In the genomic region with DNA sequence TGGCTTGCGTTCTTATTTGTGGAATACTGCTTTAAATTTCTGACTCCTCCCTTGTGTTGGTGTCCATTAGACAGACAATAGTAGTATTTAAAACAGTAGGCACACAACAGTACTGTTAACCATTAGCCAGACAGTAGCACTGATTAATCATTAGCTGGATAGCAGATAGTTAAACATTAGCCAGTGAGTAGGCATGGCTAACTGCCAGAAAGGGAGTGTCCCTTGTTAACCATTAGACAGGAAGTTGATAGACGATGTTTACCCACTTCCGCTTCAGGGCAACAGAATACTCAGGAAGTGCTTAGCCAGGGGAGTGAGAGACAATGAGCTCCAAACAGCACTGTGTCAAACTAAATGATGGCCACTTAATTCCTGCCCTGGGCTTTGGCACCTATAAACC, we compare ENCODE assay signal across 8 mouse cellular contexts. TPM values are rescaled to one million over a fixed set of nuclear protein-coding genes. Genes with fewer than 3 reads are reported as not detected.
DNase-seq lines count a peak whose midpoint lies in the region; ATAC-seq and TF ChIP-seq lines count a peak whose summit lies in the region.

Akr1c13 (plus strand) TSS at position 247 of the 400 bp plus-strand sequence.

- 28% methylated on average over 3 of the region's 3 CpGs for WGBS in liver, embryonic 15.5 days (ENCODE audit: insufficient replicate concordance)
- 44% methylated on average over 3 of the region's 3 CpGs for WGBS in stomach, embryonic 14.5 days
- 86% methylated on average over 3 of the region's 3 CpGs for WGBS in midbrain, embryonic 14.5 days

- no peak within 1 kb of the TSS for H3K27ac ChIP-seq in gastrocnemius, adult 2 months
- no peak within 1 kb of the TSS for H3K27ac ChIP-seq in CH12.LX (ENCODE audit: insufficient read depth, low read depth)
- no peak within 1 kb of the TSS for H3K27ac ChIP-seq in liver, embryonic 15.5 days (replicated peaks)
- peak within 1 kb of the TSS; percentile 48; the same call in 1 of the 2 replicates for H3K27ac ChIP-seq in stomach, embryonic 14.5 days (ENCODE audit: low read length)
- H3K27ac ChIP-seq in midbrain, embryonic 14.5 days (replicated peaks; ENCODE audit: low read depth, low read length): no peak within 1 kb of the TSS

- ATAC-seq in hematopoietic stem cell, adult 5-6 weeks (replicated peaks in 1 of 2; ENCODE audit: insufficient read depth in 1 of 2, low FRiP score in 2 of 2, low TSS enrichment in 1 of 2, low read depth in 1 of 2, poor library complexity in 2 of 2, severe bottlenecking in 2 of 2): peak; percentile 96 to 97
- ATAC-seq in liver, embryonic 15.5 days (ENCODE audit: insufficient read depth): peak; percentile 78
- ATAC-seq in stomach, embryonic 14.5 days (ENCODE audit: insufficient number of reproducible peaks, insufficient read depth, low FRiP score, low read depth): peak; percentile 92
- no peak for ATAC-seq in midbrain, embryonic 14.5 days (ENCODE audit: low FRiP score, low TSS enrichment)

- peak within 1 kb of the TSS; percentile 71 for H3K4me2 ChIP-seq in CH12.LX (ENCODE audit: insufficient read depth, low read depth, poor library complexity, severe bottlenecking)
- H3K4me2 ChIP-seq in liver, embryonic 15.5 days: peak within 1 kb of the TSS; percentile 43
- peak within 1 kb of the TSS; percentile 23 for H3K4me2 ChIP-seq in stomach, embryonic 14.5 days (replicated peaks; ENCODE audit: low read depth, low read length)
- no peak within 1 kb of the TSS for H3K4me2 ChIP-seq in midbrain, embryonic 14.5 days (ENCODE audit: low read length)

- no peaks in the 10 kb centered on the region for H3K27me3 ChIP-seq in CH12.LX (replicated peaks)
- no peaks in the 10 kb centered on the region for H3K27me3 ChIP-seq in liver, embryonic 15.5 days
- H3K27me3 ChIP-seq in stomach, embryonic 14.5 days (ENCODE audit: control insufficient read depth, insufficient read depth, low read length): no peaks in the 10 kb centered on the region
- no peaks in the 10 kb centered on the region for H3K27me3 ChIP-seq in midbrain, embryonic 14.5 days (ENCODE audit: control insufficient read depth, insufficient read depth, low read length)

- H3K9me3 ChIP-seq in CH12.LX (replicated peaks; ENCODE audit: low read length): no peaks in the 10 kb centered on the region
- H3K9me3 ChIP-seq in liver, embryonic 15.5 days (replicated peaks): no peaks in the 10 kb centered on the region
- no peaks in the 10 kb centered on the region for H3K9me3 ChIP-seq in stomach, embryonic 14.5 days (ENCODE audit: control insufficient read depth, low read depth, low read length)
- no peaks in the 10 kb centered on the region for H3K9me3 ChIP-seq in midbrain, embryonic 14.5 days (ENCODE audit: control insufficient read depth, low read length)

- peak within 1 kb of the TSS; percentile 87 for H3K9ac ChIP-seq in CH12.LX (ENCODE audit: insufficient read depth, low read depth)
- H3K9ac ChIP-seq in liver, embryonic 15.5 days: no peak within 1 kb of the TSS
- H3K9ac ChIP-seq in stomach, embryonic 14.5 days (replicated peaks; ENCODE audit: low read depth, low read length): no peak within 1 kb of the TSS
- no peak within 1 kb of the TSS for H3K9ac ChIP-seq in midbrain, embryonic 14.5 days (replicated peaks; ENCODE audit: low read length)

- no peak for TF ChIP-seq CTCF in gastrocnemius, adult 2 months (IDR thresholded peaks at IDR 0.05)
- no peak for TF ChIP-seq CTCF in CH12.LX (conservative IDR thresholded peaks at IDR 0.05 in 1 of 2, IDR thresholded peaks at IDR 0.05 in 1 of 2; ENCODE audit: low read depth in 2 of 2, low read length in 2 of 2)

- dilution Hi-C loops in CH12.LX (cut with MboI; ENCODE audit: extremely low pct_ligation_motif_present, extremely low pct_unique_long_range_greater_than_20kb, low sequenced_read_pairs): no loop called here

- peaks cover 0 to 10% of the 10 kb centered on the region in 2 experiments; a peak in 1 of 4 replicates for H3K4me1 ChIP-seq in CH12.LX (ENCODE audit: control insufficient read depth in 1 of 2, insufficient read depth in 2 of 2)
- H3K4me1 ChIP-seq in liver, embryonic 15.5 days (replicated peaks): no peaks in the 10 kb centered on the region
- no peaks in the 10 kb centered on the region for H3K4me1 ChIP-seq in stomach, embryonic 14.5 days (ENCODE audit: control insufficient read depth, insufficient read depth, low read length)
- H3K4me1 ChIP-seq in midbrain, embryonic 14.5 days (ENCODE audit: control insufficient read depth, insufficient read depth, low read length): no peaks in the 10 kb centered on the region

- no peak for TF ChIP-seq EP300 in CH12.LX (IDR thresholded peaks at IDR 0.05; ENCODE audit: low read length)

- in situ Hi-C loops in CH12.LX (cut with MboI; ENCODE audit: low pct_ligation_motif_present, low pct_unique_long_range_greater_than_20kb, low sequenced_read_pairs): no loop called here

- peak within 1 kb of the TSS; percentile 7; the same call in 1 of the 2 replicates for H3K4me3 ChIP-seq in gastrocnemius, adult 2 months
- peak within 1 kb of the TSS; percentile 58 to 63 (median 60) for H3K4me3 ChIP-seq in CH12.LX (replicated peaks in 1 of 3; ENCODE audit: low read depth in 2 of 3, low read length in 2 of 3, poor library complexity in 1 of 3)
- H3K4me3 ChIP-seq in liver, embryonic 15.5 days (replicated peaks): peak within 1 kb of the TSS; percentile 28
- peak within 1 kb of the TSS; percentile 27 for H3K4me3 ChIP-seq in stomach, embryonic 14.5 days (ENCODE audit: low read depth, low read length)
- no peak within 1 kb of the TSS for H3K4me3 ChIP-seq in midbrain, embryonic 14.5 days (replicated peaks; ENCODE audit: low read depth, low read length)

- peaks cover 3% of the 10 kb centered on the region; the same call in 1 of the 2 replicates for H3K79me2 ChIP-seq in CH12.LX (replicated peaks; ENCODE audit: control insufficient read depth, extremely low read depth, insufficient read depth, poor library complexity, severe bottlenecking)

- H3K36me3 ChIP-seq in CH12.LX (replicated peaks in 1 of 2; ENCODE audit: control insufficient read depth in 1 of 2, insufficient read depth in 1 of 2, low read length in 1 of 2): peaks cover 0 to 3% of the 10 kb centered on the region in 2 experiments
- no peaks in the 10 kb centered on the region for H3K36me3 ChIP-seq in liver, embryonic 15.5 days (replicated peaks)
- H3K36me3 ChIP-seq in stomach, embryonic 14.5 days (ENCODE audit: control insufficient read depth, insufficient read depth, low read length): no peaks in the 10 kb centered on the region
- no peaks in the 10 kb centered on the region for H3K36me3 ChIP-seq in midbrain, embryonic 14.5 days (ENCODE audit: control insufficient read depth, insufficient read depth, low read length)

- no peak for TF ChIP-seq RAD21 in CH12.LX (IDR thresholded peaks at IDR 0.05; ENCODE audit: low read depth, low read length)

- peak; percentile 55 for TF ChIP-seq POLR2A in CH12.LX (IDR thresholded peaks at IDR 0.05; ENCODE audit: low read depth, low read length)

- intact Hi-C loops in gastrocnemius, adult 2 months (cut with DNase I): no loop called here
- intact Hi-C loops in gastrocnemius, postnatal 14 days (cut with DNase I; ENCODE audit: low total_unique reads): no loop called here

- no peak for DNase-seq in gastrocnemius, adult 2 months
- DNase-seq in gastrocnemius, postnatal 14 days: no peak
- peak; percentile 70 for DNase-seq in CH12.LX (ENCODE audit: extremely low read depth)
- no peak for DNase-seq in midbrain, embryonic 14.5 days
- no peak for DNase-seq in left cerebral cortex, adult 8-10 months (ENCODE audit: low spot score in 2 of 2)

TF ChIP-seq in CH12.LX, 34 proteins besides CTCF, POLR2A, EP300 and RAD21:
- TF ChIP-seq ELF1 (IDR thresholded peaks at IDR 0.05; ENCODE audit: low read depth, low read length) (peak; percentile 87), KAT2A (IDR thresholded peaks at IDR 0.05; ENCODE audit: insufficient replicate concordance, low read length) (no peak), SIN3A (IDR thresholded peaks at IDR 0.05; ENCODE audit: low read length) (no peak), MAZ (IDR thresholded peaks at IDR 0.05; ENCODE audit: low read depth, low read length) (no peak), TCF12 (IDR thresholded peaks at IDR 0.05; ENCODE audit: low read depth, low read length) (peak; percentile 27; the same call in 1 of the 2 replicates), USF2 (conservative IDR thresholded peaks at IDR 0.05; ENCODE audit: low read depth, low read length) (no peak), ETS1 (conservative IDR thresholded peaks at IDR 0.05; ENCODE audit: low read depth, low read length) (no peak), ZC3H11A (IDR thresholded peaks at IDR 0.05; ENCODE audit: low read depth, low read length) (no peak), JUN (IDR thresholded peaks at IDR 0.05; ENCODE audit: insufficient read depth, low read depth, low read length) (no peak), HCFC1 (IDR thresholded peaks at IDR 0.05; ENCODE audit: low read depth, low read length) (peak; percentile 62), TBP (conservative IDR thresholded peaks at IDR 0.05; ENCODE audit: low read depth, low read length) (0 out of 2 replicates have a peak, but pooled peaks have one; percentile 33), MEF2A (IDR thresholded peaks at IDR 0.05; ENCODE audit: borderline replicate concordance, low read depth, low read length) (no peak)

RNA-seq across cellular contexts. Expression of gene Akr1c13, which starts in this region (rescaled TPM):
- total RNA-seq in gastrocnemius, adult 2 months (2021): under 1 TPM in 1 of 2 experiments, not detected in 1; 0.20 TPM
- under 1 TPM in 1 of 2 experiments, not detected in 1; 0.47 TPM for total RNA-seq in gastrocnemius, postnatal 14 days (2021)
- 39.1 and 42.1 TPM in 2 replicates for total RNA-seq in CH12.LX (2012; rRNA removed)
- total RNA-seq in CH12.LX (2014; rRNA removed): 76.3 and 80.4 TPM in 2 replicates
- polyA plus RNA-seq in CH12.LX (2012; ENCODE audit: insufficient read length, low read depth): 36.5 and 51.0 TPM in 2 replicates
- 102 and 119 TPM in 2 replicates for total RNA-seq in hematopoietic stem cell, adult 5-6 weeks (2017)
- 44.6 and 46.3 TPM in 2 replicates for polyA plus RNA-seq in liver, embryonic 15.5 days (2015; fragmentation: Nextera tagmentation; extraction: Ambion mirVana)
- 121 and 124 TPM in 2 replicates for polyA plus RNA-seq in stomach, embryonic 14.5 days (2014; fragmentation: Nextera tagmentation; extraction: Ambion mirVana)
- 1.0 and 1.2 TPM in 2 replicates for polyA plus RNA-seq in midbrain, embryonic 14.5 days (2014; fragmentation: Nextera tagmentation; extraction: Ambion mirVana)
- 1 to 10 TPM in 2 of 4 experiments, under 1 TPM in 1, not detected in 1; 0.59 to 1.2 (median 1.1) TPM for total RNA-seq in left cerebral cortex, adult 8-10 months (2022)

Comparison
In these comparisons a context has a peak if more than half of its experiments do, and no peak if none do; other contexts are left out.
1. RNA of gene Akr1c13 (total RNA-seq): 102 to 119 TPM in hematopoietic stem cell, adult 5-6 weeks and 39.1 to 80.4 TPM in CH12.LX; 0.59 to 1.2 TPM in left cerebral cortex, adult 8-10 months, 0.47 TPM in gastrocnemius, postnatal 14 days and 0.20 TPM in gastrocnemius, adult 2 months; every median in the first group is over 10 times any median in the second.
2. RNA of gene Akr1c13 (polyA plus RNA-seq): 121 to 124 TPM in stomach, embryonic 14.5 days, 44.6 to 46.3 TPM in liver, embryonic 15.5 days and 36.5 to 51.0 TPM in CH12.LX; 1.0 to 1.2 TPM in midbrain, embryonic 14.5 days; every median in the first group is over 10 times any median in the second.